ENCODE assay signal across 8 mouse cellular contexts in the genomic region with DNA sequence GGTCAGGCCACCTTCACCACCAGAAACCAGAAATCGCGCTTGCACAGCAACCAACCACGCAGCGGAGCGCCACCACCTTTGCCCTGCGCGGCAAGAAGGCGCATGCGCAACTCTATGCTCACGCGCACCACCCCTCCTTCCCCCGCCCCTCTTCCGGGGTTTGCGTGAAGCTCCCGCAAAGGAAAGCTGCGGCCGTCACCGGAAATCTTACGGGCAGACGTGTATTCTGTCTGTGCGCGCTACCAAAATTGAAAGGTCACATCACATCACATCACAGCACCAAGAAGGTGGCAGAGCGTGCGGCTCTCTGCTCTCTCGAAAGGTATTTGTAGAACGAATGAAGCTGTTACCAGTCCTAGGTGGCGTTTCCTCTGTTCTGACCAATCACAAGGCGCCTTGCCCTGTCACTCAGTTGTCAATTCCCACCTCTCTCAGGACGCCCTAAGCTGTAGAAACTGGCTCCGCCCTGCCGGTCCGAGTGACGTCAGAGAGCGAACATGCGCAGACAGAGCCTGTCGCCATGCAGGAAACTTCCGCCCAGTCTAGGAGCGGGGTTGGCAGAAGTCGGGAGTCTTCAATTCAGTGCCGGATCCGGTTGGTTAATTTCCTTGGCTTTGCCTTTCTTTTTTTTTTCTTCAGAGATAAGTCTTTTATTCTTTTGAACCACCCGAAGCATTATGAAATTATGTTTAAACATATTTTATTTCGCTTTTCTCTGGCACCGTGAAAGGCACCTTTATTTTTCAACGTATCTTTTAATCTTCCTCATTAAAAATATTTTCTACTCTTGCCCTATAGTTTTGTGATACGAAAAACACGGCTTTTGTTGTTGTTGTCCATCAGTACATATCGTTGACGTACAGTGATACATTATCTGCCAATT. TPM values are rescaled to one million over a fixed set of nuclear protein-coding genes. Genes with fewer than 3 reads are reported as not detected.
DNase-seq lines count a peak whose midpoint lies in the region; ATAC-seq lines count a peak whose summit lies in the region.

Slx4ip (plus strand) TSS at position 151 of the 883 bp plus-strand sequence.
AL731706.1 (minus strand) TSS at position 322 of the 883 bp plus-strand sequence.
Mkks (minus strand) TSS at position 322 of the 883 bp plus-strand sequence.

- peak within 1 kb of the TSS; percentile 86 for H3K9ac ChIP-seq in lung, embryonic 16.5 days (ENCODE audit: low read length)

- WGBS in lung, embryonic 16.5 days, result under 1% methylated on average over 49 of the region's 49 CpGs

- H3K27ac ChIP-seq in lung, embryonic 16.5 days (ENCODE audit: low read length), result peak within 1 kb of the TSS; percentile 83

- H3K4me3 ChIP-seq in lung, embryonic 16.5 days (ENCODE audit: low read length), result peak within 1 kb of the TSS; percentile 70

- H3K4me1 ChIP-seq in lung, embryonic 16.5 days (replicated peaks; ENCODE audit: control insufficient read depth, insufficient read depth, low read length), result peaks cover 9% of the 10 kb centered on the region

- H3K36me3 ChIP-seq in lung, embryonic 16.5 days (ENCODE audit: control insufficient read depth, insufficient read depth, low read length), result no peaks in the 10 kb centered on the region

- ATAC-seq in hematopoietic stem cell, adult 5-6 weeks (replicated peaks in 1 of 2; ENCODE audit: insufficient read depth in 1 of 2, low FRiP score in 2 of 2, low TSS enrichment in 1 of 2, low read depth in 1 of 2, poor library complexity in 2 of 2, severe bottlenecking in 2 of 2), result peak; percentile 85 to 91
- ATAC-seq in lung, embryonic 16.5 days (ENCODE audit: low read depth), result peak; percentile 98

- H3K9me3 ChIP-seq in lung, embryonic 16.5 days (ENCODE audit: control insufficient read depth, low read length), result no peaks in the 10 kb centered on the region

- DNase-seq in MEL-GATA-1-ER (ENCODE audit: extremely low read depth, low read depth), result peak; percentile 97
- DNase-seq in cerebellum, adult 8-10 months, result peak; percentile 98
- DNase-seq in forelimb bud, embryonic 11.5 days (ENCODE audit: low read depth, low spot score), result peak; percentile 100
- peak; percentile 100 for DNase-seq in layer of hippocampus, adult 9-10 months (ENCODE audit: low spot score)
- DNase-seq in ovary, postnatal 10 days (ENCODE audit: low spot score), result peak; percentile 98
- peak; percentile 98 to 99 for DNase-seq in thymus, postnatal 10 days (ENCODE audit: low spot score in 2 of 2)

- H3K27me3 ChIP-seq in lung, embryonic 16.5 days (ENCODE audit: control insufficient read depth, insufficient read depth, low read depth, low read length), result no peaks in the 10 kb centered on the region

- peak within 1 kb of the TSS; percentile 52 for H3K4me2 ChIP-seq in lung, embryonic 16.5 days (ENCODE audit: low read depth, low read length)

RNA-seq across cellular contexts. Expression of gene Slx4ip, which starts in this region (rescaled TPM):
- 6.5 and 6.8 TPM in 2 replicates for total RNA-seq in hematopoietic stem cell, adult 5-6 weeks (2017)
- 6.0 and 7.3 TPM in 2 replicates for polyA plus RNA-seq in lung, embryonic 16.5 days (2015; fragmentation: Nextera tagmentation; extraction: Ambion mirVana)

RNA-seq across cellular contexts. Expression of gene AL731706.1, which starts in this region (rescaled TPM):
- 14.2 and 18.0 TPM in 2 replicates for total RNA-seq in hematopoietic stem cell, adult 5-6 weeks (2017)
- polyA plus RNA-seq in lung, embryonic 16.5 days (2015; fragmentation: Nextera tagmentation; extraction: Ambion mirVana), result 27.9 and 28.9 TPM in 2 replicates

RNA-seq across cellular contexts. Expression of gene Mkks, which starts in this region (rescaled TPM):
- total RNA-seq in hematopoietic stem cell, adult 5-6 weeks (2017), result 7.1 and 10.8 TPM in 2 replicates
- 12.8 and 13.4 TPM in 2 replicates for polyA plus RNA-seq in lung, embryonic 16.5 days (2015; fragmentation: Nextera tagmentation; extraction: Ambion mirVana)

Comparison
In these comparisons a context has a peak if more than half of its experiments do, and no peak if none do; other contexts are left out.
1. Peak in every context shown above with its lines: DNase-seq, ATAC-seq, H3K4me3 ChIP-seq and H3K27ac ChIP-seq.